Mouse (Mus musculus) regulatory T cell (primary cell): ENCODE results near the gene Tmem81.
"Not testable (repeated sequence)": the region's sequence is repeated elsewhere in the genome, so short reads cannot be mapped to it uniquely, and the experiment has no call there.

Source experiments
- in situ Hi-C: fragments of 300-600 bp; cut with MboI, MseI; formaldehyde crosslinking; loops from one replicate; pipeline ENCODE4 v1.15.1; 2025; ENCODE audit warnings: high pct_unique_total_duplicates

The Tmem81 gene

DNA sequence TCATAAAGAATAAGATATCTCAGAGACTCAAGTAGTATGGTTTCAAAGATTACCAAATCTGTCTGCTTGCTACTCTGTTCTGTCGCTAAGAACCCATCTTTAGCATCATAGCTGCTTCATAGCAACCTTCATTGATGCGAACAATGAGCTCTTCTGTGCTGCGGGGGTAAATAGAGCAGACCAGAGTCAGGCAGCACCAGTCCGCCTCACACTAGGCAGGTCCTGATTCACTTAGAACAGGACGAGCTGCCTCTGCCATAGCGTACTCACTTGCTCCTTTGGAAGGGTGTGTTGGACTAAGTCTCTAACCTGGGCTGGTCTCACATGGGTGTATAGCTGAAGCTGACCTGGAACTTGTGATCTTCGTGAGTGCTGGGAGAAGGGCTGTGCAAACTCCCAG lies at the start of gene Tmem81:
Gene Tmem81, plus strand, starts transcription at position 173 of the 400 bp plus-strand sequence.
- in situ Hi-C loops, result no loop called here

DNA sequence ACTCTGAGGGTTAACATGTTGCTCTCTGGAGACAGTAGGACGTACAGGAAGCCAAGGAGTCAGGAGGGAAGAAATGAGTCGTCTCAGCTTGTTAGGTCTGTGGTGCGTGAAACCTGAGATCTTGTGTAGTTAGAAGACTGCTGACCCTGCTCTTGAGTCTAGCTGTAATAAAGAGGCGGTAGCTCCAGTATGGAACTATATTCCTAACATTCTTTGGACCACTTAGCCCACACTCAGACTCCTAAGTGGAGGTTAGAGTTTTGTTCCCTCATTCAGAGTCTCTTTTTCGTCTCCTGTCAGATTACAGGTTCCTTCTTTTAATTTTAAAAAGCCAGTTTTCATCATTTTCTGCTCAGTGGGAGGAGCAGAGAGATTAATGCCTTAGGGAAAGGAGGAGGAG lies 41.4 kb upstream of the Tmem81 start:
- in situ Hi-C loops, result no loop called here

DNA sequence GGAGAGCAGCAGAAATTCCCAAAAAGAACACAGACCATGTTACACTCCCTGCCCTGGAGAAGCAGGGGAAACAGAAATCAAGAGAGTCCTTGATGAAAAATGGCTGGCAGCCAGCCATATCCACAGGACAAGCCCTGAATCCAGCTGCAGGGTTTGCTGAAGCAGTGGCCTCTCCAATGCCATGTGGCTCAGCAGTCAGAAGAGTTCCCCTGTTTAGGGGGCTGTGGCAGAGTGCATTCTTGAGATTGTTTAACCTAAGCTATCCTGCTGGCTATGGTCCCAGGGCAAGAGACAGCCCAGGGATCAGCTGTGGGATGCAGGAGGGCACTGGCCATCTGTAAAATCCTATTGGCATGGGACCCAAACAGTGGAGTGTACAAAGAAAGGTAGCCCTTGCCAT lies 37.1 kb upstream of the Tmem81 start:
- in situ Hi-C loops, result no loop called here

DNA sequence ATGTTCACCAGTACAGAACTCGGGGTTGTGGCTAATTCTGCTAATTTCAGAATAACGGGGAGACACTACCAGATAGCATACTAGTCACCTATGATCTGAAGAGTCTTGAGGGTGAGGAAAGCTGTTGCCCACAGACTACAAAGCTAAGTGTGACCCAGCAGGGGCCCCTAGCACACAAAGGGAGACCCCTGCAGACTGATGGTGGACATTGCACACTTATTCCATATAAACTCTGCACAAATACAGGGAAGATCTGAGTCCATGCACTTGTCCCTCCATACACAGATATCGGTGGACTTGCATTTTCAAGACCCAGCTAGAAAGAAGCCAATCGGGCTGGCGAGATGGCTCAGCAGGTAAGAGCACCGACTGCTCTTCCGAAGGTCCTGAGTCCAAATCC lies 36.5 kb upstream of the Tmem81 start:
- in situ Hi-C loops, result no loop called here

DNA sequence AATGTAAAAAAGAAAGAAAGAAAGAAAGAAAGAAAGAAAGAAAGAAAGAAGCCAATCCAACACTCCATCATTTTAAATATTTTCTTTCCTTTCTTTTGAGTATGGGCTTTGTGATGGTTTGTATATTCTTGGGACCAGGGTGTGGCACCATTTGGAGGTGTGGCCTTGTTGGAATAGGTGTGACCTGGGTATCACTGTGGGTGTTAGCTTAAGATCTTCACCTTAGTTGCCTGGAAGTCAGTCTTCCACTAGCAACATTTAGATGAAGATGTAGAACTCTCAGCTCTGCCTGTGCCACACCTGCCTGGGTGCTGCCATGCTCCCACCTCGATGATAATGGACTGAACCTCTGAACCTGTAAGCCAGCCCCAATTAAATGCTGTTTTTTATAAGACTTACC lies 36.0 kb upstream of the Tmem81 start:
- in situ Hi-C loops, result not testable (repeated sequence)

DNA sequence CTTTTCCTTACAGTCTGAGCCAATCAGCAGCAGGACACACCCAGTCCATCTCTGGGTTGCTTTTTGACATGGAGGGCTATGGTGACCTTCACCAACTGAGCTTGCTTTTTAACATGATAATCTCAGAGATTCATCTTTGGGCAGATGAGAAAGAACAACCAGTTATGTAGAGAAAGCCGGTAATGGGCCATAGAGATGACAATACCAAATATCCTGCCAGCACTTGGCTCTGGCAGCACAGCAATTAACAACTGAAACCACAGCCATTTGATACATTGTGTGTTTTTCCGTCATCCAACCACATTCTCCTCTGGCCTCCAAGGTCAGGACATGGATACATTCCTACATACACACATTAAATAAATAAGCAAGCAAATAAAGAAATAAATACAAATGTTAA lies 35.0 kb upstream of the Tmem81 start:
- in situ Hi-C loops, result no loop called here

DNA sequence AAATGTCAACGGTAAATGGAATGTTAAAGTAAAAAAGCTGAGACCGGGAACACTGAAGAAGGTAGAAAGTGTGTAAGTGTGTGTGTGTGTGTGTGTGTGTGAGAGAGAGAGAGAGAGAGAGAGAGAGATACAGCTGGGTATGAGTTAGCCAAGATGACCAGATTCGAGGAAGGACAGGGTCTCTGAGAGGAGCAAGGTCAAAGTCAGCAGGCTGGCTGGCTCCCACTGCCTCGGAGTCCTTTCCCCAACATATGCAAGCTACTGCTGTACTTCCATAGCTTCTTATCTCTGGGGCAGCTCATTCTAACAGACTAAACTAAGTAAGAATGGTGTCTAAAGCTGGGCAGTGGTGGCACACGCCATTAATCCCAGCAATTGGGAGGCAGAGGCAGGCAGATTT lies 34.5 kb upstream of the Tmem81 start:
- in situ Hi-C loops, result no loop called here

DNA sequence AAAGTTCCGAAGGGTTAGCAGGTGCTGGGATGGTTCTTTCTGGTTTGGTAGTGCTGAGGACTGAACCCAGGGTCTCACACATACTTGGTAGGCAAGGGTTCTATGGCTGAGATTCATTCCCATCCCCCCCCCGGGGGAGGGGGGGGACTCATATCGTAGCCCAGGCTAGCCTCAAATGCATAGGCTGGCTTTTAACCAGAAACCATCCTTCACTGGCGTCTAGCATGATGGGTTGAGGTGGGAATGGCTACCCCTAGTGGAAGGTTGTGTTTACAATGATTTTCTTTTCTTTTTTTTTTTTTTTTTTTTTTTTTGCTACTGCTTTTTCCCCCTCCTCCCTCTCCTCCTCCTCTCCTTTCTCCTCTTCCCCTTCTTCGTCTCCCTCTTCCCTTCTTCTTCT lies 33.5 kb upstream of the Tmem81 start:
- in situ Hi-C loops, result no loop called here

DNA sequence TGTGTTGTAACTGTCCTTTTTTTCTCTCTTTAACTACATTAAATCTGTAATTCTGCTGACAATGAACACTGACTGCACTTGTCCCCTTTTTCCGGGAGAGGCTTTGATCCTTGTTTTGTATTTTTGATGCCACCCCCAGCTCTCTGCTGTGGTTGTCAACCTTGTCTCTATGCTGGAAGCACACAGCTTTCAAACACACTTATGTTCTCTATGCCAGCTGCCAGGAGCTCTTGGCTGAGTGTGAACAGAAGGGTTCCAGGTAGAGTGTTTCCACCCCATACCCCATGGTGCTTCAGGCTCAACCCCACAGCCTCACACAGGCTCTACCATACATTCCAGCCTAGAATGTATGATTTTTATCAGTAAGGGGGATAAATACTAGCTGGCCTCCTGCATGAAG lies 31.5 kb upstream of the Tmem81 start:
- in situ Hi-C loops, result no loop called here

DNA sequence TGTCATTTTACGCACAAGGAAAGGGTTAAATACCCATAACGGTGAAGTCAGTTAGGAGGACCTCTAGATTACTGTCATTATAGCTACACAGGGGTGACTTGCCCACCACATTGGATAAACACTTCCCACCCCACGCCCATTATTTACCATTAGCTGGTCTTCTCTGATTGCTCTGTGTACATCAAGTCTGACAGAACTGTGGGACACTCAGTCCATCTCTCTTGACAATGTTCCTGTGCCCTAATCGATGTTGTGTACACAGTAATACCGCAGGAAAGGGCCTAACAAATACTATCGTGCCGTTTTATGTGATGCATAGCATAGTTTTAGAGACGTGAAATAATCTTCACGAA lies 29.5 kb upstream of the Tmem81 start:
- in situ Hi-C loops, result loop anchor here (5.0 kb wide), 1 partner anchor 109 kb away; no protein-coding TSS in a partner anchor

DNA sequence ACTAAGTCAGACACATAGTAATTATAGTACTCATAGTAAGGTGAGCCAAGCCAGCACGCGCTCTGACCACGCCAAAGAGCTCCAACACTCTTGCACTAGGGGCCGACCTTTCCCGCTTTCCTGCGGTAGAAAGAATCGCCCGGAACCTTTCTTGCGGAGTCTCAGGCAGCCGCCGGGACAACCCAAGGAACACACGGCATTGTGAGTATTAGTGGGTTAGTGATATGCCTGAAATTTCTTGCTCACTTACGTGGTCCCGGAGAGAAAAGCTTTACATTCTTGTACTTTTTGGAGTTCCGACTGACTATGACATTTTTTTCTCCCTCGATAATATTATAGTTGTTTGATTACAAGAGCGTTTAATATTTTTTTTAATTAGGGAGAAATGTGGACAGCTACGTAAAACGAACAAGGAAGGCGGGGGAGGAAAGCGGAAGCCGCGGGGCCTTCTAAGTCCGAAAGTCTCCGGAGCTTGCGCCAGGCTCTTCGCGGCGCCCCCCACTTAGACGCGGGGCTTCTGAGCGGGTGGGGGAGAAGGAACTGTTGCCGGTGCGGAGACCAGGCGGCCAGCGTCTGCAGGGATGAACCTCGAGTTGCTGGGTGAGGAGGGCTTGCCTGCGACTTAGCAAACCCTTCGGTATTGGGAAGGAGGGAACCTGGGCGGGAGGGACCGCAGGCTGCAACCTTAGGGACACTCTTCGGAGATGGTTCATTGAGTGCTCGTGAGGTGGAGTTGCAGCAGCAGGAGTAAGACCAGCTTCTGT lies 28.9 kb upstream of the Tmem81 start, which contains the start of gene Rbbp5:
Gene Rbbp5, plus strand, starts transcription at position 438 of the 764 bp plus-strand sequence.
- in situ Hi-C loops, result loop anchor here (5.0 kb wide), 1 partner anchor 110 kb away; no protein-coding TSS in a partner anchor

DNA sequence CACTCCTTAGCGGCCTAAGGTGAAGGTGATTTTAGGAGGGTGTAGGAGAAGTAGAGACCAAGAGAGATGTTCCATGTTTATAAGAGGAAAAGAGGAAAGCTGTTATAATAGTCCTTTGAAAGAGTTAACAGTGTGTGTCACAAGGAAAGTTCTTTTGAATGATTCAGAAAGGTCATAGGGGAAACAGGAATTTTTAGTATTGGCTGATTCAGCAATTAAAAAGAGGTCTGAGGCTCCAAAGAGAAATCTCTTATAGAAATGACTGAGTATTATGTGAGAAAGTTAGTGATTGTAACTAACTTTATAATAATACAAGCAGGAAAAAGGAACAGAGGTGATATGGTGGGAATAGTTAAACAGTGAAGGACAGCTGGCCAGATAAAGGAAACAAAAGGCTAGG lies 26.6 kb upstream of the Tmem81 start:
- in situ Hi-C loops, result loop anchor here (5.0 kb wide), 1 partner anchor 112 kb away; no protein-coding TSS in a partner anchor

DNA sequence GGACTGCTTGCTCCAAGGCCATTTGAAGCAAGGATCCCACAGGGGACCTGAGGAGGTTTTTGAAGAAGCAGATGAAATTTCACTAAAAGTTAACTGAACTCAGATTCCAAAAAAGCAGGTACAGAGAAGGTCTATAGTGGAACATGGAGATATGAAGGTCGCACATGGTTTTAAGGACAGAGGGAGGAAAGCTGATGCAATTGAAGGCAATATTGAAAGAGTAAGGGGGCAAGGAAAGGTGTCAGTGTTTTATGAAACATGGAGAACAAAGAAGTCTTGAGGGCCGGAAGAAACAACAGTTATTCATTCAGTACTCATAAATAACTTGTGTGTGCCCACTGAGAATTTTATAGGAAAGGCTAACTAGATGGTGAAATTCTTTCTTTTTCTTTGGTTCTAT lies 24.4 kb upstream of the Tmem81 start:
- in situ Hi-C loops, result no loop called here

DNA sequence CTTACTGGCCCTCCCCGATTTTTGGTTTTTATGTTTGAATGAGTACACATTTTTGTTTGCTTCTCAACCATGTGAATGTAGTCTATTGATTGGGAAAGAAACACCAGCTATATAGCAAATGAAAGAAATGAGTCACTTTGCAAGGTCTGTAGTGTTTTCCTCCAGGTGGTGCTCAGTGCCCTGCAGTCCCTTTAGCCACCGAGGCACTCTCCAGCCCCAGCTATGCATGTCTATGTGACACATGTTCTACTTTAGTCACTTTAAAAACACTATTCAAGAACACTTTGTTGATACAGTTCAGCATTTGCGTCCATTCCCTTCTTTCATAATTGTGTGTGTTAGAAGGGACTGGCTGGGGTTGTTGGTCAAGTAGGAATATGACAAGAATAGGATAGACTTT lies 22.8 kb upstream of the Tmem81 start:
- in situ Hi-C loops, result no loop called here

DNA sequence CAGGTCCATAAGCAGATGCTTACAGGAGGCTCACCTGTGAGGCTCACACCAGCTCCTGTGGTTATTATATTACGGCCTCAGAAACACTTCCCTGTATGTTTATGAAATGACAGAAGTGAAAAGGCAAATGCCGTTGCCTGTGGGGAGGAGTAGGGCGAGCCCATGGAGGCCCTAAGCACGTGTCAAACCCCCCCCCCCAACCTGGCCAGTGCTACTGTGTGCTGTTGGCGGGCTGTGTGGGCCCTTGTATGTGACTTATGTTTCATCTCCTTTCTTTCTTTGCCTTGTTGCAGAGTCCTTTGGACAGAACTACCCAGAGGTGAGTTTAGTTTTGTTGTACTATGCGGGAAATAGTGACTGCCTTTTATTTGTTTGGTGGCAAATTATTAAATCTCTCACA lies 22.3 kb upstream of the Tmem81 start:
- in situ Hi-C loops, result no loop called here

DNA sequence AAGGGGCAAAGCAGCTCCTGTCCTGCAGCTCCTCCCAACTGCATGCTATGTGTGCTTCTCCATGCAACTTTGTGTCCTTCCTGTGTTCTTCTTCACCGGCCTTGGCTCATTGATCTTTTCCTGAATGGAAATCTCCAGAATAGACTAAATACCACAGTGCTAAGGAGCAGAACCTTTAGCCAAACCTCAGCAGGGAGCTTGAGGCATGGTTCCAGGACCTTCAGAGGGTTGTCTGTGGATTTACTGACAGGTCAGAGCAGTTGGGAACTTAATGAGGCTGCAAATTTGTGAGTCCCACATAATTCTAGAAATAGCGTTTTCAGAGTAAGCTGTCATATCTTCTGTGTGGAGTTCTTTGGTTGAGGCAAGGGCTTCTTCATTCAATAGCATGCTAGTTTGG lies 5.5 kb upstream of the Tmem81 start:
- in situ Hi-C loops, result no loop called here

DNA sequence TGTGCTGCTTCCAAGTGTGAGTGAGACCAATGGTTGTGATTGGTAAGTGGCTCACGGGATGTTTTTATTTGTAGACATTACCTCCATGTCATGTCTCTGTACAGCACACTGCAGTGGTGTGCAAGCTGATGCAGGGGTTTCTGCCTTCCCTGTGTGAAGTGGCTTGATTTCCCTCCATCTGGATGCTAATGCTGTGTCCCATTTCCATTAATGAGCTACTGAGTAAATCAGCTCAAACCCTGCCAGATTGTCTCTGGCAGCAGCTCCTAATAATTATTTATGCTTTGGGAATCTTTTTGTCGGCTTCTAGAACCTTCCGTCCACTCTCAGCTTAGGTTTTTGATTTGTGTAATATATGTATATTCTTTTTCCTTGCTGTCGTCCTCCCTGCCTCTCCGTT lies 875 bp upstream of the Tmem81 start:
- in situ Hi-C loops, result no loop called here

DNA sequence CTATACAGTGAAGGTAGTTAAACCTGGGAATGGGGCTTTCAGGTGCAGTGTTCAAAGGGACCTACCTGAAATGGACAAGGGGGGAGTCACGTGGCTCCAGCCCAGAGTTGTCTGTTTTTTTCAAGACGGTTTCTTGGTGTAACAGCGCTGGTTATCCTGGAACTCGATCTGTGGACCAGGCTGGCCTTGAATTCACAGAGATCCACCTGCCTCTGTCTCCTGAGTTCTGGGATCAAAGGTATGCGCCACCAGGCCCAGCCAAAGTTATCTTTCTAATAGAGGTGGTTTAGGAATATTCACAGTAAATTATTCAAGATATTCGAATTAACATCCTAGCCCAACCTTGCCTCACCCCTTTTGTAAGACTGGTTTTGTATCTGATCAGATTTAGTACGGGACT lies 626 bp downstream of the Tmem81 start:
- in situ Hi-C loops, result no loop called here

DNA sequence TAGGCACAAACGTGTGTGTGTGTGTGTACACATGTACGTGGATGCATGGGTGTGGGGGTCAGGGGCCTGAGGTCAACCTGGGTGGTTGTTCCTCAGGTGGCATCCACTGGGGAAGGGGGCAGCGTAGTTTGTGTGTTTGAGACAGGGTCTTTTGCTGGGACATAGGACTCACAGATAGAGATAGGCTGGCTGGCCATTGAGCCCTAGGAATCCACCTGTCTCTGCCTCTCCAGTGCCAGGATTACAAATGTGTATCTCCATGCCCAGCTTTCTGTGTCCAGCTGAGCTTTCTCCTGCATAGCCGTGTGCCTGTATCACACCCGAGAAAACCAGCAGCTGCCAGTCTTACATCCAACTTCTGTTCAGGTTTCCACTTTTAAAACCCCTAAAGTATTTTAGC lies 3.7 kb downstream of the Tmem81 start:
- in situ Hi-C loops, result no loop called here

DNA sequence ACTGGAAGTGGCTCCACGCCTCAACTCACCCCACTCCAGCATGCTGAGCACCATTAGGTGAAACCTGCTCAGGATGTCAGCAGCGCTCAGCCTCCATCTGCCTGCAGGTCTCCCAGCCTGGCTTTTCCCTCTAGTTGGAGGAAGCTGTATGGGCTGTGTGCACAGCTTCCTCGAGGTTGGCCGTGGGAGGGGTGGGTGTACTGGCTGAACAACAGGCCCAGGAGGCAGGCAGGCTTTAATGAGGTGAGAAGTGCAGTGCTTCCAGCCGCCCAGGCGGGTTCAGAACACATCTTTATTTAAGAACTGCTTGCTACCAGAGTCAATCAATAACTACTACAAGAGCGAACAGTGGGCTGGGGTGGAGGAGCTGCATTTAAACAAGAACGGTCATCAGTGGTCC lies 5.5 kb downstream of the Tmem81 start:
- in situ Hi-C loops, result no loop called here

DNA sequence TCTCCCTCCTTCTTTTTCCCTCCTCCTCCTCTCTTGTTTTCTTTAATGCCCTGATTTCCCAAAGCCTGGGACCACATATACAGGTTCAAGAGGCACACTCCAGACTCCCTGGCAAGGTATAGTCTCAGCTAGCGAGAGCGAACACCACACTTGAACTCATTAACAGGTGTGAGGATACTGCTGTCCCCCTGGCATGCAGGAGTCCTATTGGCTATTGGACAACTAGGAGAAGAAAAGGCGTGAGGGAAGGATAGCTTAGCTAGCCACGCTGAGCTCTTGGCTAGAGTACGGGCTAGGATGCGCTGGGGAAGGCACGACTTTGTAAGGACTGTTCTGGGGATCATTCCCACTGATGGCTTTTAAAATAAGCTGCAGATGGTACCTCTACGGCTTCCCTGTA lies 6.1 kb downstream of the Tmem81 start:
- in situ Hi-C loops, result no loop called here

DNA sequence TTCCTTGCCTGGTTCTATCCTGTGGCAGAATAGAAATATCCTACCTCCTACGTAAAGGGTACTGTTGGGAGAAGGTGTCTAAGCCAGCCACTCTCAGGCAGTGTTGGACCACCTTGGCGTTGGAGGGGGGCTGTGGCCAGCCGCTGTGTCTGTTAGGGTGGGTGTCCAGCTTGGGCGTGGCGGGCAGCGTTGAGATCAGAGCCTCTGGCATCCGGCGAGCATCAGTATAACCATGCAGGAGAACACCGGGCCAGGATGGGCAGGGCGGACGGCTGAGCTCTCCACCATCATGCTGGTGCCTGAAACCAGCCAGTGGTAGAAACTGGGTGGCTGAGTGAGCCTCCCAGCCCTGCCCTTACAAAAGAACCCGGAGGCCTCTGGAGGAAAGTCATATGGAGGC lies 9.3 kb downstream of the Tmem81 start:
- in situ Hi-C loops, result no loop called here

DNA sequence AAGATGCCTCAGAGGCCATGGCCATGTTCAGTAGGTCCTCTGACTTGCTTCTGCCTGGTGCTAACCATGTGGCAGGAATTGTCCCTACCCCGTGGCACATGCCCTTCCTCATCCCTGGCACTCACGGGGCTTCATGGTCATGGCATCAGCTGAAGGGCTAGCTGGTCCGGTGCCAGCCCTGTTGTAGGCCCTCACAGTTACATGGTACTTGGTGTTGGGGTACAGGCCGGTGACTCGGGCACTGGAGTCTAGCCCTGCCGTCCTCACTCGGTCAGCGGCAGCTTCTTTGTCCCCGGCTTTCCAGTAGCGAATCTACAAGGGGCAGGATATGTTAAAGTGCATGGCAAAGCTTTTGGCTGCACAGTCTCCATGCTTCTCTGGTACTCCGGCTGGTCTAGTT lies 10.7 kb downstream of the Tmem81 start:
- in situ Hi-C loops, result no loop called here

DNA sequence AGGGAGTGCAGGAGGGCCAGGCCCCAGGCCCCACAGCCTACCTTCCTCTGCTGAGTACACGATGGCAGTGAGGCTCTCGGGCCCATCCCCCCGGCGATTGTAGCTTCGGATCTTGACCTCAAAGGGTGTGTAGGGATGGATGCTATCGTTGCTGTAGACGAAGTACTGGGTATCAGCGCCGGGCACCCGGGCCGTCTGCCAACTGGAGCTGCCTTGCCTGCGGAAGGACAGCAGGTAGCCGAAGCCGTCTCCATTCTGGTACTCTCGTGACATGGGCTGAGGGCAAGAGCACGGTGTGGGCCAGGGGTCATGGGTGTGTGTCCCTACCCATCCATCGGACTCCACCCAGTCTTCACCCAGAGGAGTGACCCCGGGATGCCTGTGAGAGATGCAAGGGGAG lies 12.6 kb downstream of the Tmem81 start:
- in situ Hi-C loops, result no loop called here
